Mouse (Mus musculus) lung, postnatal 0 days (tissue): ENCODE measurements around the gene Wnt11.

ENCODE experiments used
- CTCF ChIP-seq: IDR thresholded peaks from 2 replicates; pipeline ENCODE4 v1.5.1; 2016; ENCODE audit warnings: antibody characterized with exemption, mild to moderate bottlenecking
- EP300 ChIP-seq: IDR thresholded peaks from 2 replicates; pipeline ENCODE4 v1.6.1; 2016; ENCODE audit warnings: antibody characterized with exemption, mild to moderate bottlenecking, control low read depth

DNA sequence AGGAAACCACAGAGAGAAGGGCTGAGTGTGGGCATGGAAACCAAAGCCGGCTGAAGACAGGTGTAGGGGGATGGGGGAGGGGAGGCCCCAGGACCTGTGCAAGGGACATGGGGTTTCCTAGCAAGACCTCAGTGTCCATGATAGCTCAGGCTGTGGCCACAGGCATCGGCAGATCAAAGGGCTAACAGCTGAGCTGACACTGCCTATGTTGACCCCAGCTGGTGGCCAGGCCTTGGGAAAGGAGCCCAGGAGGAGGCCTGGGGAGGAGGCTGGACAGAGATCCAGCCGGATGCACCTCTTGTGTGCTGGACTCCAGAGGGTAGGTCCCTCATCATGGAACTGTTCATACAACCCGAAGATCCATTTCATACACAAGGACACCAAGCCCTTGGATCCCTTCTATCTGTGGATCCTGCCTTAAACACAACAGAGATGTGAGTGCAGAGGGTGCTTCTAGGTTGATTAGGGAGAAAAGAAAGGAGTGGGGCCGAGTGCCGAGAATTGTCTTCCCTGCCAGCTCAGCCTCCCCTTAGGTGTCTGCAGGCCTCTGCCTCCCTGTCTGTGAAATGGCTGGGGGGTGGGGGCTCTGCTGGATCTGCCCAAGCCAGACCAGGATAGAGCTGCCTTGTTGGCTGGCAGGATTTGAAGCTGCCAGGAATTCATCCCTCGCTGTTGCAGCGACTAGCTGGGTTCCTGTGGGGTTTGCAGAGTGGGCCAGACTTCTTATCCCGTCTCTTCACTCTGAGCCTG lies 29.2 kb downstream of the Wnt11 start:
- TF ChIP-seq CTCF = no peak
- TF ChIP-seq EP300 = no peak
